Mouse (Mus musculus) adrenal gland, adult 18-20 months (tissue): ENCODE measurements around the gene Olfr960. TPM values are rescaled to one million over a fixed set of nuclear protein-coding genes. Genes with fewer than 3 reads are reported as not detected.

Source experiments
- total RNA-seq, 2 experiments: library from RNA; stranded (reverse); gene quantifications; 1 replicate in 1 of 2; 2 replicates in 1 of 2; pipeline ENCODE4 v1.2.3; 2021

Olfr960 gene
- total RNA-seq, 2 experiments from 2014 or later, result not detected

Other genes with a start within 250 kb of the Olfr960 start
- not detected for gene Olfr951, start 234.0 kb upstream of the Olfr960 start, total RNA-seq
- not detected for gene Olfr952, start 194.2 kb upstream of the Olfr960 start, total RNA-seq
- gene Olfr954, start 164.7 kb upstream of the Olfr960 start, total RNA-seq, result not detected
- not detected for gene Olfr955, start 149.4 kb upstream of the Olfr960 start, total RNA-seq
- gene Olfr44, start 127.4 kb upstream of the Olfr960 start, total RNA-seq, result not detected
- not detected for gene Olfr957, start 105.6 kb upstream of the Olfr960 start, total RNA-seq
- not detected for gene Olfr958, start 67.3 kb upstream of the Olfr960 start, total RNA-seq
- gene Olfr959, start 45.8 kb upstream of the Olfr960 start, total RNA-seq, result not detected
- 10 to 100 TPM in 1 of 2 experiments, 1 to 10 TPM in 1; 9.6 to 10.9 TPM for gene AW551984, start 17.0 kb upstream of the Olfr960 start, total RNA-seq
- not detected for gene Olfr148, start 10.7 kb upstream of the Olfr960 start, total RNA-seq
- not detected for gene Olfr961, start 23.7 kb downstream of the Olfr960 start, total RNA-seq
- gene Olfr963, start 45.8 kb downstream of the Olfr960 start, total RNA-seq, result not detected
- gene Olfr149, start 85.7 kb downstream of the Olfr960 start, total RNA-seq, result not detected
- gene Olfr965, start 90.0 kb downstream of the Olfr960 start, total RNA-seq, result not detected
- not detected for gene Olfr150, start 109.6 kb downstream of the Olfr960 start, total RNA-seq
- not detected for gene Olfr967, start 124.9 kb downstream of the Olfr960 start, total RNA-seq
- not detected for gene Olfr968, start 161.9 kb downstream of the Olfr960 start, total RNA-seq
- not detected for gene Olfr969, start 169.6 kb downstream of the Olfr960 start, total RNA-seq
- not detected for gene Olfr970, start 187.5 kb downstream of the Olfr960 start, total RNA-seq
- gene Olfr971, start 215.5 kb downstream of the Olfr960 start, total RNA-seq, result not detected
- gene Olfr972, start 245.0 kb downstream of the Olfr960 start, total RNA-seq, result not detected